Mouse (Mus musculus) limb, embryonic 13.5 days (tissue): ENCODE data around the gene Wtap. TPM values are rescaled to one million over a fixed set of nuclear protein-coding genes. Genes with fewer than 3 reads are reported as not detected.
"Not testable (repeated sequence)": the region's sequence is repeated elsewhere in the genome, so short reads cannot be mapped to it uniquely, and the experiment has no call there.

ENCODE experiments used
- ATAC-seq: fragments of 200-750 bp; cut with Nextera tagmentation; 2 replicates; pipeline ENCODE4 v1.8.0; 2017; ENCODE audit warnings: low read depth, moderate number of reproducible peaks, moderate TSS enrichment; ENCODE audit not compliant: low FRiP score
- H3K27ac ChIP-seq: fragments of 300-500 bp; sonication (generic); 2 replicates; pipeline ENCODE4 v1.5.1; 2015; ENCODE audit warnings: inconsistent platforms, mild to moderate bottlenecking, moderate library complexity
- H3K27me3 ChIP-seq: fragments of 300-500 bp; sonication (generic); 2 replicates; pipeline ENCODE4 v1.6.1; 2015; ENCODE audit warnings: mild to moderate bottlenecking, inconsistent platforms
- H3K36me3 ChIP-seq: fragments of 300-500 bp; sonication (generic); 2 replicates; pipeline ENCODE4 v1.6.1; 2015; ENCODE audit warnings: inconsistent platforms, mild to moderate bottlenecking, moderate library complexity
- H3K4me1 ChIP-seq: fragments of 300-500 bp; sonication (generic); 2 replicates; pipeline ENCODE4 v1.6.1; 2015; ENCODE audit warnings: inconsistent platforms
- H3K4me2 ChIP-seq: fragments of 300-500 bp; sonication (generic); replicated peaks from 2 replicates; pipeline ENCODE4 v1.6.1; 2015; ENCODE audit warnings: inconsistent platforms, mild to moderate bottlenecking, moderate library complexity
- H3K4me3 ChIP-seq: fragments of 300-500 bp; sonication (generic); 2 replicates; pipeline ENCODE4 v1.5.1; 2015; ENCODE audit warnings: moderate library complexity, mild to moderate bottlenecking, inconsistent platforms
- H3K9ac ChIP-seq: fragments of 300-500 bp; sonication (generic); 2 replicates; pipeline ENCODE4 v1.6.1; 2015; ENCODE audit warnings: mild to moderate bottlenecking, inconsistent platforms
- H3K9me3 ChIP-seq: fragments of 300-500 bp; sonication (generic); 2 replicates; pipeline ENCODE4 v1.6.1; 2016; ENCODE audit warnings: inconsistent platforms
- WGBS: fragments of 180-500 bp; shearing (Covaris S2); methylation state at CpG from one replicate; pipeline ENCODE4 v1.1.7; 2015; 5-methylcytosine and 5-hydroxymethylcytosine counted together
- polyA plus RNA-seq: library from polyadenylated mRNA; unstranded; fragments of >200 nt; fragmentation: Nextera tagmentation; extraction: Ambion mirVana; gene quantifications from 2 replicates; pipeline ENCODE4 v1.2.1, GENCODE M21; 2015

Gene Wtap
- polyA plus RNA-seq, 1 experiment from 2014 or later, result 173 TPM

DNA sequence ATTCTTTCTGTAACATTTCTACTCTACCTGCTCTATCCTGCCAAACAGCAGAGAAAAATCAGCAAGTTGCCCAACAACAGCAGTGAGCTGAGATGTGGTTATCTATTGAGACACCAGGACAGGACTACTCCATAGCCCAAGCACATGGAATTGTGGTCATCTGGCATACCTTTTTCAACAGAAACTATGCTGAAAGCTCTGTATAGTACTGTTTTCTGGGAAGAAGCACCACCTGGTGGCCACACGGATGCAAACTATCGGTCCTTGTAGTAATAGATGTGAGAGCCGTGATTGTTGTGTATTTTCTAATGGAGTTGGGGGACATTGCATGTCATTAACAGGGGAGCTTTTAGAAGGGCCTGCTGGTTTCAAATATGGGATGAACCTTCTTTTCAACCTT, 2.4 kb upstream of the Wtap start:
- 24% methylated on average over 3 of the region's 3 CpGs for WGBS

GRCm38 (mm10) chr17:12992470-12992991, 1.4 kb downstream of the Wtap start:
- H3K4me1 ChIP-seq, result peaks cover 22% of the 10 kb centered on the region
- H3K27me3 ChIP-seq, result no peaks in the 10 kb centered on the region
- peak overlapping the region; percentile 100 for H3K9ac ChIP-seq
- H3K4me3 ChIP-seq, result peak overlapping the region; percentile 99
- peaks cover 6% of the 10 kb centered on the region for H3K36me3 ChIP-seq
- ATAC-seq, result peak; percentile 83
- under 1% methylated on average over 51 of the region's 51 CpGs for WGBS
- H3K27ac ChIP-seq, result peak overlapping the region; percentile 100
- H3K9me3 ChIP-seq, result no peaks in the 10 kb centered on the region
- H3K4me2 ChIP-seq, result peak overlapping the region; percentile 72

More for the DNA sequence above, 2.4 kb upstream of the Wtap start:
- peaks cover 5% of the 10 kb centered on the region; the same call in 1 of the 2 replicates for H3K4me1 ChIP-seq
- H3K9me3 ChIP-seq, result no peaks in the 10 kb centered on the region
- H3K27me3 ChIP-seq, result no peaks in the 10 kb centered on the region
- no peaks in the 10 kb centered on the region for H3K36me3 ChIP-seq
- no peak overlapping the region for H3K27ac ChIP-seq
- no peak overlapping the region for H3K4me3 ChIP-seq
- H3K4me2 ChIP-seq, result no peak overlapping the region
- no peak overlapping the region for H3K9ac ChIP-seq
- ATAC-seq, result no peak

GRCm38 (mm10) chr17:12991635-12992358, 2.2 kb downstream of the Wtap start:
- Histone ChIP-seq H3K9ac (peak overlapping the region; percentile 100), H3K36me3 (peaks cover 6% of the 10 kb centered on the region), H3K9me3 (no peaks in the 10 kb centered on the region), H3K4me3 (peak overlapping the region; percentile 99), H3K27me3 (no peaks in the 10 kb centered on the region), H3K4me2 (peak overlapping the region; percentile 72), H3K4me1 (peaks cover 22% of the 10 kb centered on the region), H3K27ac (peak overlapping the region; percentile 100)
- under 1% methylated on average over 81 of the region's 84 CpGs for WGBS
- ATAC-seq, result peak; percentile 91

DNA sequence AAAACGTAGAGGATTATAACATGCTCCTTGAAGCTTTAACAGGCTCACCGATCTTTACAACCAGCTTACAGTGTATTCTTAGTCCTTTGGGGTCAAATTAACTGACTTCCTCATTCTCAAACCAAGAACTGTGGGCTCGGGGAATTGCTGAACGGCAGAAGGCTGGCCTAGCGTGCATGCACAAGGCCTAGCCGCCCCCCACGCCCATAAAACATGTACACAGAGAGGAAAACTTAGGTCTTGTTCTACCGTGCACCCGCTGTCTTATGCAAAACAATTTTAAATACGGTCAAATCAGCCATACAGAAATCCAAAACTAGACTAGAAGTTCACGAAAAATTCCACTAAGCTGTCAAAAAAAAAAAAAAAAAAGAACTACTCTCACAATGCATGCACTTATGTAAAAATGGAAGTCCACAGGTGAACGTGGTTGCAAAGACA, 2.8 kb downstream of the Wtap start:
- 1% methylated on average over 12 of the region's 12 CpGs for WGBS
- Histone ChIP-seq H3K4me1 (peaks cover 22% of the 10 kb centered on the region), H3K9me3 (no peaks in the 10 kb centered on the region), H3K9ac (peak overlapping the region; percentile 100), H3K4me3 (peak overlapping the region; percentile 99), H3K36me3 (peaks cover 6% of the 10 kb centered on the region), H3K27ac (peak overlapping the region; percentile 100), H3K4me2 (peak overlapping the region; percentile 70), H3K27me3 (no peaks in the 10 kb centered on the region)
- ATAC-seq, result no peak

- 53% methylated on average over 8 of the region's 8 CpGs for WGBS
- H3K27me3 ChIP-seq, result no peaks in the 10 kb centered on the region
- no peaks in the 10 kb centered on the region for H3K9me3 ChIP-seq
- peak overlapping the region; percentile 70 for H3K4me2 ChIP-seq
- peak overlapping the region; percentile 100 for H3K9ac ChIP-seq
- no peak for ATAC-seq
- H3K4me3 ChIP-seq, result peak overlapping the region; percentile 99
- H3K4me1 ChIP-seq, result peaks cover 22% of the 10 kb centered on the region
- H3K36me3 ChIP-seq, result peaks cover 6% of the 10 kb centered on the region
- peak overlapping the region; percentile 100; the same call in 1 of the 2 replicates for H3K27ac ChIP-seq
Observed at GRCm38 (mm10) chr17:12990567-12991145, 3.3 kb downstream of the Wtap start.

DNA sequence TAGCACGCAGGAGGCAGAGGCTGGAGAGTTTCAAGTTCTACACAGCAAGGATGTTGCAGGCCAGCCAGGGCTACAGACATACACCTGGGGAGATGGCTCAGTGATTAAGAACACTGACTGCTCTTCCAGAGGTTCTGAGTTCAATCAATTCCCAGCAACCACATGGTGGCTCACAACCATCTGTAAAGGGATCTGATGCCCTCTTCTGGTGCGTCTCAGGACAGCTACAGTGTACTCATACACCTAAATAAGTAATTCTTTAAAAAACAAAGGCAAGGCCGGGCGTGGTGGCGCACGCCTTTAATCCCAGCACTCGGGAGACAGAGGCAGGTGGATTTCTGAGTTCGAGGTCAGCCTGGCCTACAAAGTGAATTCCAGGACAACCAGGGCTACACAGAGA, 5.9 kb downstream of the Wtap start:
- WGBS, result 95% methylated on average over 8 of the region's 8 CpGs
- not testable (repeated sequence) for H3K9ac ChIP-seq, H3K4me2 ChIP-seq, H3K27ac ChIP-seq, ATAC-seq, H3K27me3 ChIP-seq, H3K9me3 ChIP-seq, H3K4me3 ChIP-seq
- H3K36me3 ChIP-seq, result peaks cover 27% of the 10 kb centered on the region
- H3K4me1 ChIP-seq, result peaks cover 18% of the 10 kb centered on the region

DNA sequence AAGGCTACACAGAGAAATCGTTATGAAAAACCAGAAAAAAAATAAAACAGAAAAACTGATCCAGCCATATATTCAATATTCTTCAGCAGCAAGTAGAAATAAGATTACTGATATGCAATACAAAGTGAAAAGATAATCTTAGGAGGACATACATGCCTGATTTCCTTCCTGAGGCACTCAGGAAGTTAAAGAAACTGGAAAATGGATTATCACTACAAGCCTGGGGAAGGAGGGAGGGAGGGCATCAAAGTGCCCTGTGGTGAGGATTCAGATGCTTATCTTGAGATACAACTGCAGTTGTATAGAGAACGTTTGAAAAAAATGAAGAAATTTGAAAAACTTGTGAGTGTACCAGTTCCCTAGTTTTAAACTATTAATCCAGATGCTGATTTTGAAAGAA, 10.0 kb downstream of the Wtap start:
- H3K9me3 ChIP-seq, result no peaks in the 10 kb centered on the region
- peaks cover 61% of the 10 kb centered on the region for H3K36me3 ChIP-seq
- ATAC-seq, result no peak
- H3K4me3 ChIP-seq, result no peak overlapping the region
- peaks cover 4% of the 10 kb centered on the region; the same call in 1 of the 2 replicates for H3K4me1 ChIP-seq
- no peak overlapping the region for H3K9ac ChIP-seq
- no peak overlapping the region for H3K4me2 ChIP-seq
- H3K27me3 ChIP-seq, result no peaks in the 10 kb centered on the region
- H3K27ac ChIP-seq, result no peak overlapping the region
- WGBS, result 83% methylated on average over 2 of the region's 2 CpGs

DNA sequence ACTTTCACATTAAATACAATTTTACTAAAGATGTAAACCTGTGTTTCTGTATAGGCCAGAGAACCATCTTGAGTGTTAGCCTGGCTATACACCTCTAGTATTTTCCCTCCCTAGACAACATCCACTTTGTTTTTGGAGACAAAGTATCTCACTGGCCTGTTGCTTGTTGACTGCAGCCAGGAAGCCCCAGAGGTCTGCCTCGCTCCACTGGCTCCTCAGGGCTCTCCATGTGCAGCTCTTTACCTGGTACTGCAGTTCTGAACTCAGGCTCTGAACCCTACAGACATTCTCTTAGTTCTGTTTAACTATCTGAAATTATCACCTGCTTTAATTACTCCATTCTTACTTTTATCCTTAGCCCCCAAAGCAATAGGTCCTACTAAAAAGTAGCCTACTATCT, 15.4 kb downstream of the Wtap start:
- 97% methylated on average over 1 of the region's 1 CpGs for WGBS
- no peaks in the 10 kb centered on the region for H3K27me3 ChIP-seq
- no peaks in the 10 kb centered on the region for H3K4me1 ChIP-seq
- no peak overlapping the region for H3K27ac ChIP-seq
- H3K4me2 ChIP-seq, result no peak overlapping the region
- ATAC-seq, result no peak
- H3K36me3 ChIP-seq, result peaks cover 75% of the 10 kb centered on the region
- H3K9me3 ChIP-seq, result no peaks in the 10 kb centered on the region
- no peak overlapping the region for H3K4me3 ChIP-seq
- H3K9ac ChIP-seq, result no peak overlapping the region

GRCm38 (mm10) chr17:12973851-12974250, 20.1 kb downstream of the Wtap start:
- H3K36me3 ChIP-seq, result peaks cover 58% of the 10 kb centered on the region

GRCm38 (mm10) chr17:12967173-12967572, 26.8 kb downstream of the Wtap start:
- no peak overlapping the region for H3K4me2 ChIP-seq
- peaks cover 39% of the 10 kb centered on the region for H3K36me3 ChIP-seq
- H3K27me3 ChIP-seq, result no peaks in the 10 kb centered on the region
- H3K27ac ChIP-seq, result no peak overlapping the region
- H3K4me3 ChIP-seq, result no peak overlapping the region
- H3K9ac ChIP-seq, result no peak overlapping the region
- H3K4me1 ChIP-seq, result no peaks in the 10 kb centered on the region
- no peak for ATAC-seq
- H3K9me3 ChIP-seq, result no peaks in the 10 kb centered on the region
- 92% methylated on average over 2 of the region's 2 CpGs for WGBS

More at GRCm38 (mm10) chr17:12973851-12974250, 20.1 kb downstream of the Wtap start:
- H3K4me3 ChIP-seq, result no peak overlapping the region
- WGBS, result 86% methylated on average over 2 of the region's 2 CpGs
- H3K9me3 ChIP-seq, result no peaks in the 10 kb centered on the region
- H3K4me1 ChIP-seq, result no peaks in the 10 kb centered on the region
- no peak overlapping the region for H3K27ac ChIP-seq
- no peaks in the 10 kb centered on the region for H3K27me3 ChIP-seq
- no peak overlapping the region for H3K4me2 ChIP-seq
- ATAC-seq, result no peak
- no peak overlapping the region for H3K9ac ChIP-seq

- WGBS, result 80% methylated on average over 3 of the region's 3 CpGs
- H3K9me3 ChIP-seq, result no peaks in the 10 kb centered on the region
- H3K4me2 ChIP-seq, result no peak overlapping the region
- ATAC-seq, result no peak
- peaks cover 27% of the 10 kb centered on the region for H3K36me3 ChIP-seq
- no peak overlapping the region for H3K9ac ChIP-seq
- no peak overlapping the region for H3K27ac ChIP-seq
- H3K4me1 ChIP-seq, result peaks cover 9% of the 10 kb centered on the region; the same call in 1 of the 2 replicates
- H3K4me3 ChIP-seq, result no peak overlapping the region
- H3K27me3 ChIP-seq, result no peaks in the 10 kb centered on the region
Observed at GRCm38 (mm10) chr17:12963476-12963875, 30.5 kb downstream of the Wtap start.

DNA sequence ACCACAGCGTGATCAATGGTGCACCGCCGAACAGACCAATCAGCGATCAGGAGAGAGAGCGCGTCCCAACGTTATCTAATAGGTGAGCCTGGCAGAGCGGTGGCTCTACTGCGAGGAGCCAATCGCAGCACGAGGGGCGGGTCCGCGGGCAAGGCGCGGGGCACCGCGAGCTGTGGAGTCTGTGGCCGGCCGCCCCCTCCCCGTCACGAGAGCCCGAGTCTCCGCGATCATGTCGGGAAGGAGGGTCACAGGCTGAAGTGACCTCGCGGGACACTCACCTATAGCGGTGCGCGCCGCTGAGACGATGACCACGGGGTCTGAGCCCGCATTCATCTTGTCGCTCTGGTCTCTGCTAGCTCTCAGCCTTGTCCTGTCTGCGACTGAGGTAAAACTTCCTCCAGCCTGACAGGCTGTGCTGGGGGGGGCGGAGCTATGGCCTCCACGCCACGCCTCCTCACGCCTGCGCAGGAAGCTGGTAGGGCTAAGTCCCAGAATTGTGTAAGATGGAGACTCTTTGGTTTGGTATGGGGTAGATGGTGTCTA, 33.6 kb downstream of the Wtap start, which contains the start of gene Acat2:
Gene Acat2, minus strand, starts transcription at position 417 of the 543 bp plus-strand sequence.
- Histone ChIP-seq H3K4me3 (peak within 1 kb of the TSS; percentile 66), H3K4me1 (peaks cover 9% of the 10 kb centered on the region; the same call in 1 of the 2 replicates), H3K27ac (peak within 1 kb of the TSS; percentile 83), H3K27me3 (no peaks in the 10 kb centered on the region), H3K36me3 (peaks cover 23% of the 10 kb centered on the region), H3K9me3 (no peaks in the 10 kb centered on the region), H3K4me2 (peak within 1 kb of the TSS; percentile 74), H3K9ac (peak within 1 kb of the TSS; percentile 68)
- under 1% methylated on average over 42 of the region's 42 CpGs for WGBS
- ATAC-seq, result peak; percentile 99
